Mouse (Mus musculus) kidney, adult 8-10 months (tissue): ENCODE measurements around the gene Atn1.
A peak's percentile ranks its signal among the peaks of the same experiment; 100 is the strongest.

Experiments used
- DNase-seq, 2 experiments: peaks; one replicate each; pipeline ENCODE4 v3.0.0; 2022

Gene Atn1

DNA sequence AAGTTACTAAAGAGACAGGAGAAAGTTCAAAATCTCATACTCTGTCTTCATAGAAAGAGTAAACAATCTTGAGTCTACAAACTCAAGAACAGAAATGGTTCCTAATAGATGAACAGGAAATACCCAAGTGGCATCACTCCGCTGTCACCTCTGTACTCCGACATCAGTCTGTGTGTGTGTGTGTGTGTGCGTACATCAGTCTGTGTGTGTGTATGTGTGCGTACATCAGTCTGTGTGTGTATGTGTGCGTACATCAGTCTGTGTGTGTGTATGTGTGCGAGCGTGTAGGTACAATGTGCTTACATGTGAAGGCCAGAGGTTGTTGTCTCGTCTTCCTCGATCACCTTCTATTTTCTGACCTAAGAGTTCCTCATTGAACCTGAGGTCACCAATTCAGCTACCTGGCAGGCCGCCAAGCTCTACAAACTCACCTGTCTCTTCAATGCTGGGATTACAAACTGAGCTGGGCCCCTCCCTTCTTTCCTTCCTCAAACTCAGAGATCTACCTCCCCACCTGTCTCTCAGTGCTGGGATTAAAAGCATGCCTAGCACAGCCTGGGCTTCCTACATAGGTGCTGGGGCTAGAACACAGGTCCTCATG lies 47.9 kb downstream of the Atn1 start:
- DNase-seq = no peak

DNA sequence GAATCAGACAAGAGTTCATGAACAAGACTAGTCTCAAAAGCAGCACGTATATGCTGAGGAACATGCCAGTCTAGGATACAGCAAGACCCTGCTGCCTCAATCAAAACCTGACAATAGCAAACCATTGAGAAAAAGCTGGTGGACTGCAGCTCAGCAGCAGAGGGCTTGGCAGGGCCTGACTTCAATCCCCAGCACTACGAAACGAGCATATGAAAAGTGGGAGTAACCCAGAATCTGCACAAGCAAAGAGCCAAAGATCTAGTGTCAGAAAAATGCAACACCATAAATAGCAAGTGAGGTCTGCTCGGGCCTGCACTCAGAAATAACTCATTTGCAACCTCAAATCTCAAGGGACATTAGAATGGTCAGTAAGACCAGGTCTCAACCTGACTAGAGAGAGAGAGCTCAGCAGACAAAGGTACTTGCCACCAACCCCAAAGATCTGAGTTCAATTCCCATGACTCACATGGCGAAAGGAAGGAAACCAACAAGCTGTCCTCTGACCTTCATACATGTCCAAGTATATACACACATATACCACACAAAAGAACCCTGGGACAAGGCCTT lies 50.2 kb downstream of the Atn1 start:
- no peak for DNase-seq

DNA sequence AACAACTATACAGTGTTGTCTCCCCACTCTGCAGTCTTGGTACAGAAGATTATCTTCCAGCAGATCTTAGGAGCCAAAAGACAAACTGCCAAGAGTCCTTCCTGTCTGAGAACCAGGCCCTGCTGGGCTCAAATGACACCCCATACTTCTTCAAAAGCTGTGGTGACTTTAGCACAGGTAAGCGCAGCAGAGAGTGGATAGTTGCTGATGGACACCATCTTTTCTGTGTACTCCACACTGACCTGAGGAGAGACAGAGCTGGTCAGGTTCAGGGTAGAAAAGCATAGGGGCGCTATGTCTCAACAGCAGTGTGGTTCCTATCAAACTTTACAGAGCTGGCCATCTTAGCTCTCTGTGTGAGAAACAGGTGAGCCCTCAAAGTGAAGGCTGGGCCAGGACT lies 51.9 kb downstream of the Atn1 start:
- no peak for DNase-seq

DNA sequence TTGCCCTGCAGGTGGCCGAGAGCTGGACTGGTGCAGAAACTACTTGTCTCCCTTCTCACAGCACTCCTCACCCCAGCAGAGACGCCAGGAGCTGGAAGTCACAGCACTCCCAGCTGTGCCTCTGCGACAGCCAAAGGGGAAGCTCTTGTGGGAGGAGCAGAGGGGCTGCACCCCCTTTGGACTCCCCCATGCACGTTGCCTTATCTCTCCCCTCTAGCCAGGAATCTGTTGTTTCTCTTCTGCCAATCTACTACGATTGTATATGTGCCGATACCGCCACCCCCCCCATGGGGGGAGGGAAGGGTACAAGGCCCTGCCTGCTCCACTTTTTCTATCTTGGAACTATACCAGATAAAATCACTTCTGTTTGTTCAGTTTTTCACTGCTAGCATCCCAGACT lies 52.5 kb downstream of the Atn1 start:
- DNase-seq = no peak

DNA sequence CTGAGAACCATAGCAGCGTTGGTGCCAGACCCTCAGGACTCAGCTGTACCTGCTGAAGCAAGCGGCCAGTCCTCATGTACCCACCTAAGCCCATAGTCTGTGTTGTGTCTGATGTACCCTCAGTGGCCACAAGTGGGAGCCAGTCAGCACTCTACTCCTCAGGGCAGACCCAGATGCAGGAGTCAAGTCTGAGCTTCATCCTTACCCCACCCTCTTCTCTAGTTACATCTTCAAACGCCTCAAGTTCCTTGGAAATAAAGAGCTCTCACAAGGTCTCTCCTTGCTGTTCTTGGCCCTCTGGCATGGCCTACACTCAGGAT lies 53.6 kb downstream of the Atn1 start:
- DNase-seq = peak; percentile 61 to 82

- DNase-seq = no peak
Measured at GRCm38 (mm10) chr6:124702102-124702783, 54.1 kb downstream of the Atn1 start.

DNA sequence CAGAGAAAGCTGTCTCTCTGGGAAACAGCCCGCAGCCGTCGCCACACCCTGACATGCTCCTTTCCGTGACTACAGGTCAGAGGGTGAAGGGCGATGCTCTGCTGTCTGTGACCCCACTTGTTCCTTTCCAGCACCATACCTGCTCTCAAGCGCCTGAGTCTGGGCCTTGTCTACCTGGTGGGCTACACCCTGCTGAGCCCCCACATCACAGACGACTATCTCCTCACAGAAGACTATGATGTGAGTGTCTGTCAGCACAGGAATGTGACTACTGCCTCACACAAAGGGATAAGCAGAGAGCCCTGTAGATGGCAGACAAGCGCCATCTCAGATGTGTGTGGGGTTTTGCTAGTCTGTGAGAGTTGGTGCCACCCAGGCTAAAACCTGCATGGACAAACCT lies 55.0 kb downstream of the Atn1 start:
- no peak for DNase-seq

DNA sequence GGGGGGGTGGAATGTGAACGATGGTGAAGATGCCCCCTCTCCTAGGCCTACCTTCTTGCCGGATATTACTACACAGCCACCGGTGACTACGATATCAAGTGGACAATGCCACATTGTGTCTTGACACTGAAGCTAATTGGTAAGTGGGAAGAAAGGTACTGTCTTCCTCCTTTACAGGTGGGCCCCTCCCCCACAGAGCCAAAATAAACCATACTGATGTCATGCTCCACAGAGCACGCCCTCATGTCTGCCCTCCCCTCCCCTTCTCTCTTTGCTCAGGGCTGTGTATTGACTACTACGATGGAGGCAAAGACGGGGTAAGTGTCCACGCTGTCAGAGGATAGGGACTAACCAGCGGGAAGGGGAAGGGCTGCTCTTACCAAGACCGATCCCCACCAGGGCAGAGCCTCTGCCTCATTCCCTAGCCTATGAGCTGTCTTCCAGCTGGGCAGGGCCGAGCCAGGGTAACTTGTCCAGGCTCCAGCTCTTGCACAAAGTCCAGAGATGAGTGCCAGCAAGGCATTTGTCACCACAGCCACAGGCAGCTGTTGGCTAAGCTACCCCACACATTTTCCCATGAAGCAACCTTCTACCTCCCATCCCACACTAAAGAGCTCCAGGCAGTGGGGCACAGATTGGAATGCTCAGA lies 56.2 kb downstream of the Atn1 start:
- DNase-seq = peak; percentile 58 to 68

DNA sequence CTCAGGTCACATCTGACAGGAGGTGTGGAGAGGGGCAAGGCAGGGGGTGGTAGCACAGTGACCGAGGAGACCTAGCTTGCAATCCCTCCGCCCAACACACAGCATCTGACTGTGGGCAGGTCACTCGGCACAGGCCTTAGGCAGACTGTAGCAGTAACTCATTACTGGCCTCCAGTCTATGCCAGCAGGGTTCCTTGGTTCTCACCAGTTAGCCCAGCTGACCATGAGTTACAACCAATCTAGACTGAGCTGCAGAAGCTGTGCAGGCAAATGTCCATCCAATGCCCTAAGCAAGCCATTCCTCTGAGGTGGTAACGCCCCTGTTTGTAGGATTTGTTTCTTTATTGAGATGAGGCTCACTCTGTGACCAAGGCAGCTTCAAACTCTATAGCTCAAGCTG lies 57.0 kb downstream of the Atn1 start:
- DNase-seq = no peak

DNA sequence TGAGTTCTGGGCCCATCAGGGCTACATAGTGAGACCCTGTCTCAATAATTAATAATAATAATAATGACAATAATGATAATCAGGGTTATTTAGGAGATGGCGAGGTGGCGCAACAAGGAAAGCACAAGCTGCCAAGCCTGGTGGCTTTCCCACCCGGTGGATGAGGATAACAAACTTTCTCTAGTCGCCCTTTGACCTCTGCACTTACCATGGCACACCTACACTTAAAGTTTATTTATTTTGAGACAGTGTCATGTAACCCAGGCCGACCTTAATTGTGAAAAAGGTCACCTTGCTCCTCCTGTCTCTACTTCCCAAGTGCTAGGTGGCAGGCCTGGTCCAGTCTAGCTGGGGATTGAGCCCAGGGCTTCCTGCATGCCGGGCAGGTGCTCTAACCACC lies 57.6 kb downstream of the Atn1 start:
- DNase-seq = no peak

GRCm38 (mm10) chr6:124696441-124697150 lies 59.7 kb downstream of the Atn1 start:
- DNase-seq = no peak

DNA sequence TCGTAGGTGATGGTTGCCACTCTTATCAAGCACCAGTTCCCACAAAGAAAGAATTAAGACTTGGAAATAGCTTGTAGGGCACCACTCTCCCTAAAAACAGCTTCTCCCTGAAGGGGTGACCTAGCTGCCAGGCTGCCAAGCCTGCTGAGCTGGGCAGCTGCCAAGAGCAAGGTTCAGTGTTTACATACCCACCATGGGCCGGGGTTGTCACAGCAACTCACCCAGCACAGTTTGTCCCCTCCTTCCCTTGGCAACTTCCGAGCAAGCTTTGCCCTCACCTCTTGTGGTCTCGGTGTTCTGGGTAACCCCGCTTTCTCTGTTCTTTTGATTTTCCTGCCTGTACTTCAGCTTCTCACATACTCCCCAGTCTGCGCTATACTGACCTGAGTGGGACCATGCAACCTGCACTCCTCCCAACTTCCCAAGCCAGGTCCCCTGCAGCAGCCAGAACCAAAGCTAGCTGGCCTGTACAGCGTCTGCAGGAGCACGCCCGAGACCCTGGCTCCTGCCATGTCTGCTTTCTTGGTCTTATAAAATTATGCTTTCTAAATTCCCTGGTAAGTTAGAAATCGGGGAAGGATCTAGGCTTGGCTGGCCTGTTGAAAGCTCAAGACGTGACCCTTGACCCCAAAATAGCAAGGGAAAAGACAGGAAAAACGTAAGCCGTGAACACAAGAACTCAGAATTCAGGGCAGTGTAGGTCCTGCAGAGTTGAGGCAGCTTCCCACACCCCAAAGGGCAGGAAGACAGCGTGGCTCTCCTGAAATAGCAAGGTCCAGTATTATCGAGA lies 62.0 kb downstream of the Atn1 start:
- peak; percentile 92 to 95 for DNase-seq

- DNase-seq = peak; percentile 53 to 57
Measured at GRCm38 (mm10) chr6:124693243-124693981, 62.9 kb downstream of the Atn1 start.
